Comparison of ENCODE assay signal across 8 mouse cellular contexts in genomic region chr11:83192001-83192400, GRCm38 (mm10). TPM values are rescaled to one million over a fixed set of nuclear protein-coding genes. Genes with fewer than 3 reads are reported as not detected.
A peak's percentile ranks its signal among the peaks of the same experiment; 100 is the strongest.
DNase-seq lines count a peak whose midpoint lies in the region; ATAC-seq and TF ChIP-seq lines count a peak whose summit lies in the region.

No protein-coding gene starts in this region.

- no peaks in the 10 kb centered on the region for H3K27me3 ChIP-seq in cerebellum, adult 2 months (ENCODE audit: control insufficient read depth, insufficient read depth, low read length)

- TF ChIP-seq POLR2A in cerebellum, adult 2 months (IDR thresholded peaks at IDR 0.05; ENCODE audit: borderline replicate concordance, insufficient read depth, low read length) = no peak

- intact Hi-C loops in left cerebral cortex, adult 2 months (cut with DNase I) = loop anchor here (1.0 kb wide), 1 partner anchor 277 kb away; no protein-coding TSS in a partner anchor

- peak; percentile 52 for ATAC-seq in activated CD4-positive, CD25-positive, alpha-beta regulatory T cell, adult 4 months

- 41% methylated on average over 3 of the region's 3 CpGs for WGBS in cerebellum, adult 2 months

- no peaks in the 10 kb centered on the region for H3K4me1 ChIP-seq in cerebellum, adult 2 months (ENCODE audit: control insufficient read depth, insufficient read depth, low read length)

- H3K27ac ChIP-seq in left cerebral cortex, adult 2 months = no peak overlapping the region
- no peak overlapping the region for H3K27ac ChIP-seq in cerebellum, adult 2 months (ENCODE audit: insufficient read depth, low read length)

- no peak overlapping the region for H3K4me3 ChIP-seq in left cerebral cortex, adult 2 months
- H3K4me3 ChIP-seq in cerebellum, adult 2 months (replicated peaks; ENCODE audit: insufficient read depth, low read depth, low read length) = no peak overlapping the region

- peak; percentile 74 for TF ChIP-seq CTCF in left cerebral cortex, adult 2 months (IDR thresholded peaks at IDR 0.05)
- no peak for TF ChIP-seq CTCF in cerebellum, adult 2 months (IDR thresholded peaks at IDR 0.05; ENCODE audit: borderline replicate concordance, insufficient read depth, low read depth, low read length)

- DNase-seq in left cerebral cortex, adult 2 months (ENCODE audit: extremely low spot score in 1 of 2, low spot score in 2 of 2) = no peak
- no peak for DNase-seq in left cerebral cortex, adult 9 months (ENCODE audit: low spot score in 2 of 2)
- DNase-seq in forelimb bud, embryonic 11.5 days (ENCODE audit: low read depth, low spot score) = peak; percentile 16
- peak; percentile 6 to 20 for DNase-seq in kidney, postnatal 36 days
- DNase-seq in natural killer cell, adult 2 months (ENCODE audit: low spot score in 2 of 2) = peak; percentile 34 to 38
- no peak for DNase-seq in cerebellum, adult 2 months
- DNase-seq in right cerebral cortex, postnatal 4 days = no peak

RNA-seq across cellular contexts. Expression of gene Slfn3, which starts 0.9 kb away (rescaled TPM):
- under 1 TPM; 0.18 to 0.68 TPM for total RNA-seq in left cerebral cortex, adult 2 months (2021)
- polyA plus RNA-seq in activated CD4-positive, CD25-positive, alpha-beta regulatory T cell, adult 4 months (2017; shearing (Covaris generic)) = 1 to 10 TPM; 4.1 to 4.6 TPM
- polyA plus RNA-seq in cerebellum, adult 2 months (2012; rRNA removed) = 0.33 and 0.76 TPM in 2 replicates

RNA-seq across cellular contexts. Expression of gene Slfn4, which starts 17.0 kb away (rescaled TPM):
- total RNA-seq in left cerebral cortex, adult 2 months (2021) = under 1 TPM in 1 of 2 experiments, not detected in 1; 0.11 TPM
- polyA plus RNA-seq in activated CD4-positive, CD25-positive, alpha-beta regulatory T cell, adult 4 months (2017; shearing (Covaris generic)) = under 1 TPM; 0.19 to 0.44 TPM
- polyA plus RNA-seq in cerebellum, adult 2 months (2012; rRNA removed) = 0.03 and 0.13 TPM in 2 replicates

Comparison
In these comparisons a context has a peak if more than half of its experiments do, and no peak if none do; other contexts are left out.
1. DNase-seq: peak in forelimb bud, embryonic 11.5 days (single experiment), kidney, postnatal 36 days (2 of 2) and natural killer cell, adult 2 months (2 of 2); none in left cerebral cortex, adult 2 months (0 of 2), left cerebral cortex, adult 9 months (0 of 2), cerebellum, adult 2 months (0 of 2) and right cerebral cortex, postnatal 4 days (single experiment).